Mouse (Mus musculus): ENCODE results near the gene Zbtb46.

DNA sequence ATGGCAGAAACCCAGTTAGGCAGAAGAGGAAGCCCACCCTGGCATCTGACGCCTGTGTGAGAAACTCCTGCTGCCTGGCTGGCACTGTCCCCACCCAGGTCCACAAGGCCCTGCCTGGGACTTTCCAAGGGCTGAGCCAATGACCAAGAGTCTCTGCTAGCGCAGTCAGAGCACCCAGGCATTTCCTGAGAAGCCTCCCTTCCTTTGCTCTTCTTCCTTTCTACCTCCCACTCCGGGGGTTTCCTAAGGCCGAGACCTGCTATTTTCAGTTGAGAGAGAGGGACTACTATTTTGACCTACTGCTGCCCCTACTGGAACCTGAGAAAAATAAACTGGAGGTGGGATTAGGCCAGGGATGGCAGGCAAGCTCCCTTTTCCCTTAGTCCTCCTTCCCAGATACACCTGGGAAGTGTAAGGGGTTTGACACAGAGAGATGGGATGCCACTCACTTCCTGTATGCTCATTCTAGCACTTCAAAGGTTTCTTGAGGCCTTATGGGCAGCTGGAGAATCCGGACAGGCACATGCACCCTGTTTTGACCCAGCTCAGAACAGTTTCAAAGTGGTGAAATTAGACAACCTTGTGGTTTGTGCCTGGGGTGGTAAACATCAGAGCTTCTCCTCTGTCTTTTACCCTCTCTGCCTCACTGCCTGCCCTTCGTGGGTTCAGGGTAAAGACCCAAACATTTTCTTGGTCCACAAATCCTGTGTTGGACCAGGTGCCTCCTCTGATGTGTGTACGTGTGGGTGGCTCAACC, 24.5 kb upstream of the Zbtb46 start:
- peak; percentile 19; the same call in 1 of the 2 replicates for TF ChIP-seq CTCF (conservative IDR thresholded peaks at IDR 0.05; ENCODE audit: low read length)
- no peak for TF ChIP-seq NANOG (IDR thresholded peaks at IDR 0.05; ENCODE audit: borderline replicate concordance, low read length)

All from E14TG2a.4 (cell line).